Mouse (Mus musculus) left cerebral cortex, adult 6 months (tissue): ENCODE data around the gene Utp14a. TPM values are rescaled to one million over a fixed set of nuclear protein-coding genes. Genes with fewer than 3 reads are reported as not detected.

ENCODE experiments used
- long read RNA-seq, 2 experiments: library from polyadenylated mRNA; unstranded; transcript quantifications; one replicate each; pipeline ENCODE4 v2.0.0; 2019 to 2020
- polyA plus RNA-seq: library from polyadenylated mRNA; unstranded; fragments of <200 nt; fragmentation: Nextera tagmentation; gene quantifications from 2 replicates; pipeline ENCODE4 v1.2.3, GENCODE M21; 2021

The Utp14a gene
- 12.0 and 12.8 TPM in 2 replicates for polyA plus RNA-seq
- long read RNA-seq, experiment 1, transcript Utp14a-201 (15 exons, 2,507 nt), result major isoform, 20 of 34 reads
- long read RNA-seq, experiment 1, partial matches to known transcripts, result 8 of 34 reads
- long read RNA-seq, experiment 1, other reads (novel, unspliced or antisense), result 5 of 34 reads
- long read RNA-seq, experiment 2, transcript Utp14a-201 (15 exons, 2,507 nt), result major isoform, 6 of 28 reads
- long read RNA-seq, experiment 2, partial matches to known transcripts, result 21 of 28 reads
- long read RNA-seq, experiment 2, other reads (novel, unspliced or antisense), result 1 of 28 reads

GRCm38 (mm10) chrX:48256468-48257007 lies at the start of gene Utp14a:
TSS of gene Utp14a (plus strand) at chrX:48256862.

GRCm38 (mm10) chrX:48208519-48209185 lies 48.0 kb upstream of the Utp14a start, which contains the start of gene Zdhhc9:
TSS of gene Zdhhc9 (minus strand) at chrX:48208878.

Other genes starting within 250 kb of the Utp14a start
- gene Apln, start 222.0 kb upstream of the Utp14a start, polyA plus RNA-seq, result 22.9 and 31.7 TPM in 2 replicates
- gene Xpnpep2, start 148.1 kb upstream of the Utp14a start, polyA plus RNA-seq, result 0.16 and 0.47 TPM in 2 replicates
- gene Sash3, start 110.4 kb upstream of the Utp14a start, polyA plus RNA-seq, result 1.5 and 1.9 TPM in 2 replicates
- 18.9 and 32.8 TPM in 2 replicates for gene Zdhhc9, start 48.0 kb upstream of the Utp14a start, polyA plus RNA-seq
- 1.8 and 3.4 TPM in 2 replicates for gene Bcorl1, start 84.5 kb downstream of the Utp14a start, polyA plus RNA-seq
- gene Elf4, start 206.3 kb downstream of the Utp14a start, polyA plus RNA-seq, result 0.13 and 0.51 TPM in 2 replicates